14 mouse cellular contexts compared by ENCODE assay signal in the genomic region with DNA sequence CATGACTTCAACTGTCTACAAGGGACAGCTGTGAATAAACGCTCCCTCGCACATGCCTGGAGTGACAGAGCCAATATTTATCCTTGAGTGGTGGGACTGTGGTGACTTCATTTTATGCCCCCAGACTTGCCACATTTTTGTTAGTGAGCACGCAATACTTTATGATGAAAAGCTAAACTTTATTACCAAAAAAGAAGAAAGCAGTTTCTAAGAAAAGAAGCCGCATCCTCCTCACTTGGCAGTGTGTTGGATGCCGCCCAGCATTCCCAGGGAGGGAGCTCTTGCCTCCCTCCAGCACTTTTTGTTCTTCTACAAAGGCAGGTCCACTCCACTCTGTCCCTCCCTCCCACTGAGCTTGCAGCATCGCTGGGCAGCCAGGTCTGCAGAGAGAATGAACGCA.
DNase-seq lines count a peak whose midpoint lies in the region; ATAC-seq and TF ChIP-seq lines count a peak whose summit lies in the region.
"Had no signal": no experiment of that assay in that cellular context is flagged by ENCODE, and none has a peak within 500 bp of the region (broad histone marks: within the 10 kb centered on the region; RNA-seq: fewer than 3 reads in every experiment).

No protein-coding gene starts in this region.

- ATAC-seq in forebrain, embryonic 15.5 days (replicated peaks): no peak
- ATAC-seq: activated CD4-positive, CD25-positive, alpha-beta regulatory T cell, adult 4 months; forebrain, embryonic 14.5 days had no signal

- TF ChIP-seq CTCF in thymus, adult 2 months (IDR thresholded peaks at IDR 0.05; ENCODE audit: borderline replicate concordance, control insufficient read depth, extremely low read depth, insufficient read depth, low read length, poor library complexity): no peak

- no peak overlapping the region for H3K9ac ChIP-seq in forebrain, embryonic 15.5 days (replicated peaks)
- H3K9ac ChIP-seq: neural tube, embryonic 13.5 days had no signal

- 46% methylated on average over 7 of the region's 7 CpGs for WGBS in forebrain, embryonic 15.5 days
- 91% methylated on average over 7 of the region's 7 CpGs for WGBS in thymus, adult 2 months

- H3K4me1 ChIP-seq in forebrain, embryonic 15.5 days: no peaks in the 10 kb centered on the region
- H3K4me1 ChIP-seq in thymus, adult 2 months (replicated peaks; ENCODE audit: control insufficient read depth, insufficient read depth, low read length): no peaks in the 10 kb centered on the region

- H3K9me3 ChIP-seq in forebrain, embryonic 15.5 days: no peaks in the 10 kb centered on the region
- H3K9me3 ChIP-seq: hindbrain, embryonic 10.5 days; neural tube, embryonic 13.5 days had no signal

- H3K27ac ChIP-seq in forebrain, embryonic 15.5 days (replicated peaks): no peak overlapping the region
- no peak overlapping the region for H3K27ac ChIP-seq in thymus, adult 2 months (ENCODE audit: control insufficient read depth, insufficient read depth, low read length)
- H3K27ac ChIP-seq: hindbrain, embryonic 10.5 days; neural tube, embryonic 13.5 days had no signal

- no peaks in the 10 kb centered on the region for H3K27me3 ChIP-seq in forebrain, embryonic 15.5 days
- H3K27me3 ChIP-seq in thymus, adult 2 months (ENCODE audit: control insufficient read depth, insufficient read depth, low read length): no peaks in the 10 kb centered on the region
- H3K27me3 ChIP-seq: neural tube, embryonic 13.5 days had no signal

- H3K36me3 ChIP-seq in forebrain, embryonic 15.5 days: no peaks in the 10 kb centered on the region
- H3K36me3 ChIP-seq in thymus, adult 2 months (ENCODE audit: control insufficient read depth, insufficient read depth, low read length): no peaks in the 10 kb centered on the region
- H3K36me3 ChIP-seq: hindbrain, embryonic 10.5 days; neural tube, embryonic 13.5 days had no signal

- TF ChIP-seq POLR2A in thymus, adult 2 months (IDR thresholded peaks at IDR 0.05; ENCODE audit: control insufficient read depth, extremely low read depth, insufficient read depth, low read length, poor library complexity): no peak

- H3K4me2 ChIP-seq in forebrain, embryonic 15.5 days (replicated peaks): no peak overlapping the region
- H3K4me2 ChIP-seq: neural tube, embryonic 13.5 days had no signal

- H3K4me3 ChIP-seq in forebrain, embryonic 15.5 days: no peak overlapping the region
- no peak overlapping the region for H3K4me3 ChIP-seq in thymus, adult 2 months (ENCODE audit: control insufficient read depth, insufficient read depth, low read length)
- H3K4me3 ChIP-seq: hindbrain, embryonic 10.5 days; neural tube, embryonic 13.5 days had no signal

- peak; percentile 42 for DNase-seq in heart, adult 11 months
- no peak for DNase-seq in heart, adult 18-20 months
- DNase-seq in ovary, postnatal 36 days (ENCODE audit: low spot score): peak; percentile 6
- no peak for DNase-seq in ovary, postnatal 14 days (ENCODE audit: low spot score)
- DNase-seq in right cerebral cortex, adult 2 months (ENCODE audit: low spot score in 2 of 2): peak; percentile 69 to 74
- DNase-seq in cerebellum, adult 8-10 months: no peak
- DNase-seq in thymus, adult 2 months: no peak
- DNase-seq: adrenal gland, postnatal 25 days; lung, postnatal 14 days had no signal

Comparison
In these comparisons a context has a peak if more than half of its experiments do, and no peak if none do; other contexts are left out.
1. DNase-seq: peak in heart, adult 11 months (single experiment), ovary, postnatal 36 days (single experiment) and right cerebral cortex, adult 2 months (2 of 2); none in heart, adult 18-20 months (0 of 2), ovary, postnatal 14 days (single experiment), cerebellum, adult 8-10 months (single experiment) and thymus, adult 2 months (single experiment).